Mouse (Mus musculus) forebrain, embryonic 14.5 days (tissue): Measurements from ENCODE around the gene Aldh3a1. TPM values are rescaled to one million over a fixed set of nuclear protein-coding genes. Genes with fewer than 3 reads are reported as not detected.

Experiments used
- polyA plus RNA-seq: library from polyadenylated mRNA; unstranded; fragments of >200 nt; fragmentation: Nextera tagmentation; extraction: Ambion mirVana; gene quantifications from 2 replicates; pipeline ENCODE4 v1.2.1, GENCODE M21; 2014

Gene Aldh3a1
- polyA plus RNA-seq, 1 experiment from 2014 or later, result not detected

Other genes with a start within 250 kb of the Aldh3a1 start
- 1.0 and 1.4 TPM in 2 replicates for gene Kcnj12, start 185.0 kb upstream of the Aldh3a1 start, polyA plus RNA-seq
- 1.1 and 1.2 TPM in 2 replicates for gene Tnfrsf13b, start 80.8 kb upstream of the Aldh3a1 start, polyA plus RNA-seq
- 359 and 455 TPM in 2 replicates for gene Usp22, start 32.5 kb upstream of the Aldh3a1 start, polyA plus RNA-seq
- gene Aldh3a2, start 59.9 kb downstream of the Aldh3a1 start, polyA plus RNA-seq, result 30.2 and 31.8 TPM in 2 replicates
- not detected in 2 replicates for gene Slc47a2, start 135.3 kb downstream of the Aldh3a1 start, polyA plus RNA-seq
- 0.14 TPM in 1 of 2 replicates, not detected in the other for gene Slc47a1, start 170.8 kb downstream of the Aldh3a1 start, polyA plus RNA-seq
- 6.9 and 10.3 TPM in 2 replicates for gene Rnf112, start 246.6 kb downstream of the Aldh3a1 start, polyA plus RNA-seq